Mouse (Mus musculus) heart, postnatal 0 days (tissue): ENCODE measurements around the gene Pdx1.

Experiments used
- CTCF ChIP-seq: IDR thresholded peaks from 2 replicates; pipeline ENCODE4 v1.5.1; 2016; ENCODE audit warnings: antibody characterized with exemption, control low read depth, low read depth
- EP300 ChIP-seq: IDR thresholded peaks from 2 replicates; pipeline ENCODE4 v1.6.1; 2016; ENCODE audit warnings: antibody characterized with exemption, low read depth

DNA sequence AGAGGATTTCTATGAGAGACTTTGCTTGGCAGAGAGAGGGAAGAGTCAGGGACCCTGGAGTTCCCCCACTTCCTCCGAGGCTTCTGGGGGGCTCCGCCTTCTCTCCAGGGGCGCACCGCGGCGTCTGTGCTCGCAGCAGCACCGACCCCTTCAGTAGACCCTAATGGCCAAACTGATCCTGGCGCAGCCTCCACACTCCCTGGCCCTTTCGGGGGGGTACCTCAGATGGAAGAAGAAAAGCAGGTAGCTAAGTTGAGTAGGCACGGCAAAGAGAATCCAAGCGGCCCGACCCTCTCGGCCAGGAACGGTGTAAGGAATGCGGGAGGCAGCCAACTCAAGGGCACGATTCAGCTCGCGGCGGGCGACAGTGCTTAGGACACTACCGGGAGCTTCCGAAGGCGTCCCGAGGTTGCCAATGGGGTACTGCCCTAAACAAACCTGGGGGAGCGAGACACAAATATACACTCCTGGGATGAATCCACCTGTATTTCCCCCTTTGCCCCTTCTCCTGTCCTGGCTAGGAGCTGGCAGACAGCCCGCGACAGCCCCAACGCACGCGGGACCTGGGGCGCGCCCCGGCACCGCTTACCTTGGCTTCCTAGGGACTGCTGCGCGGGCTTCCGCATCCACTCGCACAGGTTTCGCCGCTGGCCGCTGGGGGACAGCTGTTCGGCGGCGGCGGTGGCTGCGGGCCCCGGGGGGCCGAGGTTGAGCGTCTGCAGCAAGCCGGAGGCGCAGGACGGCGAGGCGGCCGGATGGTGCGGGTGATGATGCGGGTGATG is 36.3 kb downstream of the Pdx1 start:
- TF ChIP-seq CTCF, result no peak
- no peak for TF ChIP-seq EP300
